Mouse (Mus musculus): ENCODE measurements around the gene Rabl3. TPM values are rescaled to one million over a fixed set of nuclear protein-coding genes. Genes with fewer than 3 reads are reported as not detected.

Rabl3 gene
- 1 to 10 TPM; 8.1 to 9.4 TPM for total RNA-seq (2021)
- long read RNA-seq, experiment 1, transcript Rabl3-201 (8 exons, 2,031 nt), result major isoform, 10 of 13 reads
- long read RNA-seq, experiment 1, partial matches to known transcripts, result 1 of 13 reads
- long read RNA-seq, experiment 1, other reads (novel, unspliced or antisense), result 2 of 13 reads
- long read RNA-seq, experiment 2, transcript Rabl3-201 (8 exons, 2,031 nt), result major isoform, 9 of 9 reads
- long read RNA-seq, experiment 2, partial matches to known transcripts, result 0 of 9 reads
- long read RNA-seq, experiment 2, other reads (novel, unspliced or antisense), result 0 of 9 reads

GRCm38 (mm10) chr16:37539611-37540580, at the start of gene Rabl3, which contains the start of gene Gtf2e1:
Gene Rabl3 (plus strand): TSS chr16:37539885.
Gene Gtf2e1 (minus strand): TSS chr16:37539789.
- intact Hi-C loops (cut with DNase I), result no loop called here
- DNase-seq (ENCODE audit: low spot score in 2 of 2), result peak; percentile 98 to 99

- intact Hi-C loops (cut with DNase I), result no loop called here
Measured at GRCm38 (mm10) chr16:37495017-37495416, 44.7 kb upstream of the Rabl3 start.

GRCm38 (mm10) chr16:37498581-37498980, 41.1 kb upstream of the Rabl3 start:
- DNase-seq (ENCODE audit: low spot score in 2 of 2), result no peak
- intact Hi-C loops (cut with DNase I), result no loop called here

More at GRCm38 (mm10) chr16:37495017-37495416, 44.7 kb upstream of the Rabl3 start:
- DNase-seq (ENCODE audit: low spot score in 2 of 2), result peak; percentile 37 to 39

- no peak for DNase-seq (ENCODE audit: low spot score in 2 of 2)
- intact Hi-C loops (cut with DNase I), result loop anchor here (5.0 kb wide), 1 partner anchor 122 kb away; the partner anchor contains the start of gene Stxbp5l
Measured at GRCm38 (mm10) chr16:37504517-37504916, 35.2 kb upstream of the Rabl3 start.

GRCm38 (mm10) chr16:37506751-37507150, 32.9 kb upstream of the Rabl3 start:
- peak in 1 of 2 experiments; percentile 34 for DNase-seq (ENCODE audit: low spot score in 2 of 2)
- intact Hi-C loops (cut with DNase I), result no loop called here

- DNase-seq (ENCODE audit: low spot score in 2 of 2), result no peak
- intact Hi-C loops (cut with DNase I), result no loop called here
Measured at GRCm38 (mm10) chr16:37511489-37511888, 28.2 kb upstream of the Rabl3 start.

- no peak for DNase-seq (ENCODE audit: low spot score in 2 of 2)
- intact Hi-C loops (cut with DNase I), result no loop called here
Measured at GRCm38 (mm10) chr16:37514644-37515043, 25.0 kb upstream of the Rabl3 start.

GRCm38 (mm10) chr16:37516376-37516993, 23.2 kb upstream of the Rabl3 start:
- intact Hi-C loops (cut with DNase I), result no loop called here
- DNase-seq (ENCODE audit: low spot score in 2 of 2), result no peak

- no peak for DNase-seq (ENCODE audit: low spot score in 2 of 2)
- intact Hi-C loops (cut with DNase I), result no loop called here
Measured at GRCm38 (mm10) chr16:37517596-37518211, 22.0 kb upstream of the Rabl3 start.

- DNase-seq (ENCODE audit: low spot score in 2 of 2), result no peak
- intact Hi-C loops (cut with DNase I), result no loop called here
Measured at GRCm38 (mm10) chr16:37518662-37519061, 21.0 kb upstream of the Rabl3 start.

GRCm38 (mm10) chr16:37519721-37520120, 20.0 kb upstream of the Rabl3 start:
- no peak for DNase-seq (ENCODE audit: low spot score in 2 of 2)
- intact Hi-C loops (cut with DNase I), result no loop called here

- DNase-seq (ENCODE audit: low spot score in 2 of 2), result no peak
- intact Hi-C loops (cut with DNase I), result no loop called here
Measured at GRCm38 (mm10) chr16:37520190-37521040, 19.3 kb upstream of the Rabl3 start.

GRCm38 (mm10) chr16:37522100-37522697, 17.5 kb upstream of the Rabl3 start:
- intact Hi-C loops (cut with DNase I), result no loop called here
- DNase-seq (ENCODE audit: low spot score in 2 of 2), result no peak

- intact Hi-C loops (cut with DNase I), result no loop called here
- DNase-seq (ENCODE audit: low spot score in 2 of 2), result no peak
Measured at GRCm38 (mm10) chr16:37525121-37525520, 14.6 kb upstream of the Rabl3 start.

- no peak for DNase-seq (ENCODE audit: low spot score in 2 of 2)
- intact Hi-C loops (cut with DNase I), result no loop called here
Measured at GRCm38 (mm10) chr16:37526688-37527223, 12.9 kb upstream of the Rabl3 start.

GRCm38 (mm10) chr16:37530170-37530569, 9.5 kb upstream of the Rabl3 start:
- intact Hi-C loops (cut with DNase I), result no loop called here
- DNase-seq (ENCODE audit: low spot score in 2 of 2), result no peak

- DNase-seq (ENCODE audit: low spot score in 2 of 2), result peak in 1 of 2 experiments; percentile 29
- intact Hi-C loops (cut with DNase I), result no loop called here
Measured at GRCm38 (mm10) chr16:37532046-37532445, 7.6 kb upstream of the Rabl3 start.

Data from left cerebral cortex, postnatal 14 days (tissue).